Mouse (Mus musculus) cerebellum, adult 11-12 months (tissue): Measurements from ENCODE around the gene Hspa4.

ENCODE experiments used
- DNase-seq: peaks from one replicate; pipeline ENCODE4 v3.0.0; 2022

Hspa4 gene

DNA sequence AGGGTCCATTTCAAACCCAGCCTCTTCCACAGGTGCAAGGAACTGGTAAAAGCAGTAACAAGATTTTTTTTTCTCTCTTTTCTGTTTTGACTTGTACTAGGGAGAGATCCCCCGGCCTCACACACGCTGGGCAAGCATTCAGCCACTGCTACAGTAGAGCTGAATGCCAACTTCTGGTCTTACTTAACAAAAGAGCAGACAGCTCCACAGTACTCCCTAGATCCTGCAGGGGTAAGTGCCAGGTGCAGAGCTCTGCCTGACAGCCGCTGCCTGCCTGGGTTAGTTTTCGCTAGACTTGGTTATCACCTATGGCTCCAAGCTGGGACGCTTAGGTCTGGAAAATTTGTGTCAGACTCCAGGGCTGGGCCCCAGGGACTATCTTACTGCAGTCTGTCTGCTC, 50.6 kb downstream of the Hspa4 start:
- no peak for DNase-seq

DNA sequence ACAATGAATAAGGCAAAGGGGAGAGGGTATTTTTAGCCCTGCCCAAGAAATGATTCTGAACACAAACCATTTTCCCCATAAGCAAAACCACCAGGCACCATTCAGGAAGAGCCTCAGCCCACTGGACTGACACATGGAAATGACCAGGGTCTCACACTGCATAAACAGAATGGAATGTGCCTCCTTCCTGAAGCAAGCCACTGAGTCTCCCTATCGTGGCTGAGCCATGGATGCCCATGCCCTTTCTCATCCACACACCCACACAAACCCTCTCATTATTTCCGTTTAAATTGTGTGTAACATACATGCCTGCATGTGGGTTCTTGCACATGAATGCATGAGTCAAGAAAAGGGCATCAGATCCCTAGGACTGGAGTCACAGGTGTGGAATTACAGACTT, 54.7 kb downstream of the Hspa4 start:
- DNase-seq, result no peak

DNA sequence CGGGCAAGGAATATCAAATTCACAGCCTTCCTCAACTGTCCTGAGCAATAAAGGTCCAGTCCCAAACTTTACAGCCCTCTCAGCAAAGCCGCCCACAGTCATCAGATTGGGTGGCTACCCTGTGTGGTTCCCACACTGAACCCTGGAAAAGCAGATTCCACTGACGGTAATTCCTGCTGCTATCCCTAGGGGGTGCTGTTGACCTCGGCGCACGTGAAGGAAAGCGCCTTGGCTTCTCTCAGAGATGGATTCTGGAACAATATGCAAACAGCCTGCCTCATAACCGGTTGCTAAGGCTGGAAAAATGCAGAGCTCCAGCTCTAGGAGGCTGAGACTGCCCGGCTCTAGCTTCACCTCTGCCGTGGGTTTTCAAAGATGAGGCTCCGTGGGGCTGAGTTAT, 57.1 kb downstream of the Hspa4 start:
- DNase-seq, result no peak

DNA sequence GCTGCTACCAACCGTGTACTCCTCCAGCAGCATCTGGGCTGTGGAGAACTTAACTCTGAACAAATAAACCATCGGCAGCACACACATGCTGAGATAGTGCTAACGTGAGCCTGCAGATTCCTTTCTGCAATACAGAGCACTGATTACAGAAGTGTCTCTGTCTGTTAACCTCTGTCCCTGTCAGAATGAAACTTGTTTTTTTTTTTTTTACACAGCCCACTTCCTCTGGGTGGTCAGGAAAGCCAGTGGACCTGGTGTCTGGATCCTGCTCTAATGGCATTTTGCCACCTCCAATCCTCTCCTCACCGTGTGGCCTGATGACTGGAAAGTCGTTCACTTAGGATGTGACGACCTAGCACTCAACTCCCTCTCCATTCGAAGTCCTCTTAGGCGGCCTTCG, 66.7 kb downstream of the Hspa4 start:
- DNase-seq, result no peak

DNA sequence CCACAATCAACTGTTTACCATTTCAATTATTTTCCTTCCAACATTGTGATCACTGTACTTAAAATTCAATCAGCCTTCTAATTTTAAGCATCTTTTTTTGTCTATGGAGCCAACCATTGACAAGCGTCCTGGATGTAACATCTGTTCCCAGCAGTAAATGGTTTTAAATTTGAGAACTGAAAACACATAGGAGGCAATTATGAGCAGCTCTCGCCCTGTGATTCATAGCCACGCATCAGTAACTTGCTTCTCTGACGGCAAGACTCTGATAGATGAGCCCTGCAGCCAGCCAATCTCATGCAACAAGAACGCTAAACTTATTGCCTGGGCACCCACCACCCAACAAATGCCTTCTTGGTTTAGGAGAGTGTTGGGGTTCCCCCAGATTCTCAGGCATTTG, 68.4 kb downstream of the Hspa4 start:
- DNase-seq, result no peak

DNA sequence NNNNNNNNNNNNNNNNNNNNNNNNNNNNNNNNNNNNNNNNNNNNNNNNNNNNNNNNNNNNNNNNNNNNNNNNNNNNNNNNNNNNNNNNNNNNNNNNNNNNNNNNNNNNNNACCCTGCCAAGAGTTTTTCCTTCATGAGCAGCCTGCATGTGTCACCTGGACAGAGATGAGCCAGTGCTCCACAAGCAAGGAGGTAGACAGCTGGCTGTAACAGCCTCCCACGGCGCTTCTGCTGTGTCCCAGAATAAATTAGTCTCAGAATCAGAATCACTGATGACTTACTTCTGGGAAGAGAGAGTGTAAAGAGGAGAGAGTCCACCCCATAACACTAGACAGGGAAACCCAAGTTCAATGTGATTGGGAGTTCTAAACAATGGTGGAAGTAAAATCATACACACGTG, 71.2 kb downstream of the Hspa4 start:
- no peak for DNase-seq

DNA sequence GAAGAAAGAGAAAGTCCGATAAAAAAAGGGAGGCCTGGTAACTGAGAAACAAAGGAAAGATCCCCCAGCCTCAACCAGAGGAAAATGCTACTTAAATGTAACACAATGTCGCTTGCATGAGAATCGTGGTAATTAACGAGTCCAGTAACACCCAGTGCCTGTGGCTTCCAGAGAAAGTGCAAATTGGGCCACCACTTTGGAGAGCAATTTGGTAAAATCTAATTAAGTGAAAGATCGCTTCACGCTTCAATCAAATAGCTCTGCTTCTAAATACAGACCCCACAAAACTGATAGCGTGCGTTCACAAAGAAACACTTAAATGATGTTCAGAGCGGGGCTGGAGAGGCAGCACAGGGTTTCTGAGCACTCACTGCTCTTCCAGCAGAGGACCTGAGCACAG, 89.4 kb downstream of the Hspa4 start:
- no peak for DNase-seq
